9 mouse cellular contexts compared by ENCODE assay signal in genomic region chr12:64104214-64104613, GRCm38 (mm10).
DNase-seq lines count a peak whose midpoint lies in the region; ATAC-seq lines count a peak whose summit lies in the region.
"Had no signal": no experiment of that assay in that cellular context is flagged by ENCODE, and none has a peak within 500 bp of the region (broad histone marks: within the 10 kb centered on the region; RNA-seq: fewer than 3 reads in every experiment).

No protein-coding gene starts in this region.

- no peaks in the 10 kb centered on the region for H3K9me3 ChIP-seq in limb, embryonic 11.5 days (ENCODE audit: control insufficient read depth, low read length)
- no peaks in the 10 kb centered on the region for H3K9me3 ChIP-seq in limb, embryonic 10.5 days (replicated peaks)
- H3K9me3 ChIP-seq in heart, embryonic 12.5 days (replicated peaks), result no peaks in the 10 kb centered on the region
- H3K9me3 ChIP-seq: stomach, embryonic 15.5 days had no signal

- H3K4me1 ChIP-seq in limb, embryonic 11.5 days (ENCODE audit: control insufficient read depth, insufficient read depth, low read length), result no peaks in the 10 kb centered on the region
- no peaks in the 10 kb centered on the region for H3K4me1 ChIP-seq in limb, embryonic 10.5 days
- H3K4me1 ChIP-seq in heart, embryonic 12.5 days (replicated peaks), result no peaks in the 10 kb centered on the region
- H3K4me1 ChIP-seq: stomach, embryonic 15.5 days had no signal

- no peaks in the 10 kb centered on the region for H3K36me3 ChIP-seq in limb, embryonic 11.5 days (ENCODE audit: control insufficient read depth, insufficient read depth, low read length)
- no peaks in the 10 kb centered on the region for H3K36me3 ChIP-seq in limb, embryonic 10.5 days
- H3K36me3 ChIP-seq in heart, embryonic 12.5 days, result no peaks in the 10 kb centered on the region
- H3K36me3 ChIP-seq: stomach, embryonic 15.5 days had no signal

- ATAC-seq in frontal cortex, adult (ENCODE audit: low TSS enrichment), result 0 out of 2 replicates have a peak, but pooled peaks have one; percentile 65
- ATAC-seq in limb, embryonic 11.5 days (ENCODE audit: insufficient number of reproducible peaks, low FRiP score, low TSS enrichment, low read depth), result no peak
- ATAC-seq in heart, embryonic 12.5 days (ENCODE audit: insufficient number of reproducible peaks, low FRiP score), result no peak

- no peaks in the 10 kb centered on the region for H3K27me3 ChIP-seq in limb, embryonic 11.5 days (ENCODE audit: control insufficient read depth, insufficient read depth, low read length)
- H3K27me3 ChIP-seq in limb, embryonic 10.5 days (ENCODE audit: low read depth, poor library complexity, severe bottlenecking), result no peaks in the 10 kb centered on the region
- H3K27me3 ChIP-seq in heart, embryonic 12.5 days (replicated peaks), result no peaks in the 10 kb centered on the region
- H3K27me3 ChIP-seq: stomach, embryonic 15.5 days had no signal

- no peak overlapping the region for H3K4me3 ChIP-seq in limb, embryonic 11.5 days (ENCODE audit: low read depth, low read length)
- no peak overlapping the region for H3K4me3 ChIP-seq in limb, embryonic 10.5 days
- no peak overlapping the region for H3K4me3 ChIP-seq in heart, embryonic 12.5 days
- H3K4me3 ChIP-seq: stomach, embryonic 15.5 days had no signal

- no peak for DNase-seq in frontal cortex, postnatal 10 days (ENCODE audit: low spot score in 2 of 2)
- DNase-seq in limb, embryonic 11.5 days (ENCODE audit: low spot score), result peak; percentile 23
- no peak for DNase-seq in limb, embryonic 10.5 days (ENCODE audit: low spot score)
- DNase-seq in NIH3T3 (ENCODE audit: low read depth), result peak; percentile 20
- peak; percentile 33 to 35 for DNase-seq in kidney, postnatal 4 days
- DNase-seq in spleen, postnatal 14 days (ENCODE audit: low spot score in 2 of 2), result no peak

- WGBS in limb, embryonic 11.5 days, result 36% methylated on average over 2 of the region's 2 CpGs
- 47% methylated on average over 2 of the region's 2 CpGs for whole genome bisulfite sequencing in limb, embryonic 10.5 days
- 19% methylated on average over 2 of the region's 2 CpGs for WGBS in heart, embryonic 12.5 days

- no peak overlapping the region for H3K27ac ChIP-seq in limb, embryonic 11.5 days (replicated peaks; ENCODE audit: low read depth, low read length)
- no peak overlapping the region for H3K27ac ChIP-seq in limb, embryonic 10.5 days
- H3K27ac ChIP-seq in heart, embryonic 12.5 days (ENCODE audit: poor library complexity, severe bottlenecking), result no peak overlapping the region
- H3K27ac ChIP-seq: stomach, embryonic 15.5 days had no signal

- H3K4me2 ChIP-seq in limb, embryonic 11.5 days (ENCODE audit: low read depth, severe bottlenecking), result no peak overlapping the region
- no peak overlapping the region for H3K4me2 ChIP-seq in heart, embryonic 12.5 days
- H3K4me2 ChIP-seq: stomach, embryonic 15.5 days had no signal

- H3K9ac ChIP-seq in limb, embryonic 11.5 days (ENCODE audit: low read length), result no peak overlapping the region
- H3K9ac ChIP-seq in heart, embryonic 12.5 days, result no peak overlapping the region
- H3K9ac ChIP-seq: stomach, embryonic 15.5 days had no signal

Comparison
In these comparisons a context has a peak if more than half of its experiments do, and no peak if none do; other contexts are left out.
1. DNase-seq: peak in limb, embryonic 11.5 days (single experiment), NIH3T3 (single experiment) and kidney, postnatal 4 days (2 of 2); none in frontal cortex, postnatal 10 days (0 of 2), limb, embryonic 10.5 days (single experiment) and spleen, postnatal 14 days (0 of 2).